Mouse (Mus musculus): ENCODE results near the gene Henmt1.

Gene Henmt1

DNA sequence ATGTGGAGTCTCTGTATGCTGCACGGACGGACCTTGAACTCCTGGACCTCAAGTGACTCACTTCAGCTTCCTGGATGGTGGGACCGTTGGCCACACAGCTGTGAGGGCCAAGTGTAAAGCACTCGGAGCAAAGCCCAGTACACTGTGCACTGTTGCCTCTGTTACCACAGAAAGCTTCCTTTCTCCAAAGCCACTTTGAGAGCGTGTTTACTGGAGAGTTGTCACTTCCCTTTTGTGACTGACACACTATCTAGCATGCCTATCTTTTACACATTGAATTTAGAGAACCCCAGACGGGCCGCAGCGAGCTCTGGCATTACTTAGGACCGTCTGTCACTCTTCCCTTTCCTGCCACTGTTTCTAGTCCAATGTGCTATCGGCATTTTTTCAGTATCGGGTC, 57.6 kb downstream of the Henmt1 start:
- DNase-seq (ENCODE audit: extremely low spot score), result no peak

DNA sequence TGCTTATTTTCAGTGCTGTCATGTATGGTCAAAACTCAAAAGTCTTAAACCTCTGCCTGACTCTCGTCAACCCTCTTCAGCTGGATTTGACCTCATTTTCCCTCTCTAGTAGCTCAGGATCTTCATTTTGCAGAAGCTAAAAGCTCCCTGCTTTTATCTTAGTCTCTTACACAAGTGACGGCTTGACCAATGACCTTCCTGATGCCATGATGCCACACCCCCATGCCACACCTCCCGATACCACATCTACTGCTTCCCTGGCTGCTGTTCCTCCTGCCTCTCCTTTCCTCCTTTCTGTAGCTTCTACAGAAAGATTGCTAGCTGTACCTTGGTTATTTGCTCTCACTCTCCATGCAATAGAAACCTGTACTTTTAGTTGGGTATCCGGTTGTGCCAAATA, 58.1 kb downstream of the Henmt1 start:
- DNase-seq (ENCODE audit: extremely low spot score), result no peak

DNA sequence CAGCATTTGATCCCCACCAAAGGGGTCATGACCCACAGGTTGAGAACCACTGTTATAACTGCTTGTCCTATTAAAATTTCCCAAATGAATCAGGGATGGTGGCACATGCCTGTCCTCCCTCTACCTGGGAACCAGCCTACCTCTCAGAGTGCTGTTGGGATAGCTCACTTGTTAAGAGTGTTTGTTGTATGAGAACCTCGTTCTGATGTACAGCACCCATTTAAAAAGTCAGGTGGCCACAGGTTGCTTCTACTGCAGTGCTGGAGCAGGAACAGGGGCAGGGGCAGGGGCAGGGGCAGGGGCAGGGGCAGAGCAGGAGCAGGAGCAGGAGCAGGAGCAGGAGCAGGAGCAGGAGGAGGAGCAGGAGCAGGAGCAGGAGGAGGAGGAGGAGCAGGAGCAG, 59.5 kb downstream of the Henmt1 start:
- DNase-seq (ENCODE audit: extremely low spot score), result no peak

DNA sequence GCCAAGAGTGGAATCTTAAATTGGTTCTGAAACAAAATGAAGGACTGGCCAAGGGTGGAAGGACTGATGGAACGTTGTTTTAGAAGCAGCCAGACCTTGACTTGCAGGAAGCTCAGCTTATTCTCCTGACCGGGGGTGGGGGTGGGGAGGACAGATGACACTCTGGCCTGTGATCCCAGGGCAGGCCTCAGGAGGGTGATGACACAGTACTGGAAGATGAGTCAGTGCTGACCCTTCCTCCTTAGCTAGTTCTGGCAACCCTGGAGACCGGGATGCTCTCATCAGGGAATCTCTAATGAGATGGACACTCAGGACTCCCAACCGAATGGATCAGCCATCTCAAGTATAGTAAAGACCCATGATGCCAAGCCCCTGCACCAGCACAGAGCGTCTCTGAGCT, 66.1 kb downstream of the Henmt1 start:
- DNase-seq (ENCODE audit: extremely low spot score), result no peak

DNA sequence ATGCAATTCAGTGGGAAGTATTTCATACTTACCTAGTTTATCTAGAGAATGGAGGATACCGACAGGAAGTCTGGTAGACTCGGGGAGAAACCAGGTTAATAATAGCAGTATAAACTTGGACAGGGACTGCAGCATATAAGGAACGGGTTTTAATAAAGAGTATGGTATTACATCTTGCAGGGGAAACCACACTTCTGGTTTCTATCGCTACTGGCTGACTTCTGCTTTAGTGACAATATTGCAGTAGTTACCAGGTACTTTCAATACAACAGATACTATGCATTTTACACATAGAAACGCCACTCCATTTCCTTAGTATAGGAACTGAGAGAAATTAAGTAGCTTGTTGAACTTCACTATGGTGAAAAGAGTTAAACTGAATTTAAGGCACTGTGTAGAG, 68.5 kb downstream of the Henmt1 start:
- DNase-seq (ENCODE audit: extremely low spot score), result no peak
